ENCODE assay signal across 24 mouse cellular contexts in genomic region chr14:41066416-41066815, GRCm38 (mm10). TPM values are rescaled to one million over a fixed set of nuclear protein-coding genes. Genes with fewer than 3 reads are reported as not detected.
"Had no signal": no experiment of that assay in that cellular context is flagged by ENCODE, and none has a peak within 500 bp of the region (broad histone marks: within the 10 kb centered on the region; RNA-seq: fewer than 3 reads in every experiment).

No protein-coding gene starts in this region.

- H3K9me3 ChIP-seq: midbrain, embryonic 10.5 days; neural tube, embryonic 13.5 days; neural tube, embryonic 15.5 days; stomach, embryonic 15.5 days had no signal

- ATAC-seq: midbrain, embryonic 16.5 days had no signal

- DNase-seq: lung, adult 18-20 months; lung, embryonic 14.5 days; lung, postnatal 10 days; lung, postnatal 4 days; midbrain, embryonic 14.5 days; retina, postnatal 1 day; right cerebral cortex, adult 18-20 months; right cerebral cortex, postnatal 25 days; thymus, adult 2 months; thymus, postnatal 25 days; thymus, postnatal 4 days had no signal

- H3K27me3 ChIP-seq: neural tube, embryonic 13.5 days; neural tube, embryonic 15.5 days; stomach, embryonic 15.5 days had no signal

- H3K9ac ChIP-seq: liver, embryonic 14.5 days; lung, embryonic 14.5 days; neural tube, embryonic 13.5 days; neural tube, embryonic 15.5 days; stomach, embryonic 15.5 days had no signal

- H3K4me2 ChIP-seq: lung, embryonic 14.5 days; neural tube, embryonic 13.5 days; neural tube, embryonic 15.5 days; stomach, embryonic 15.5 days had no signal

- H3K27ac ChIP-seq: liver, embryonic 14.5 days; midbrain, embryonic 10.5 days; neural tube, embryonic 13.5 days; neural tube, embryonic 15.5 days; stomach, embryonic 15.5 days; stomach, postnatal 0 days had no signal

- H3K4me1 ChIP-seq: midbrain, embryonic 10.5 days; neural tube, embryonic 13.5 days; neural tube, embryonic 15.5 days; stomach, embryonic 15.5 days had no signal

- H3K36me3 ChIP-seq: midbrain, embryonic 10.5 days; neural tube, embryonic 13.5 days; neural tube, embryonic 15.5 days; stomach, embryonic 15.5 days had no signal

- H3K4me3 ChIP-seq: midbrain, embryonic 10.5 days; myocyte; neural tube, embryonic 13.5 days; neural tube, embryonic 15.5 days; stomach, embryonic 15.5 days had no signal

RNA-seq across cellular contexts. Expression of gene Dydc2, which starts 2.6 kb away (rescaled TPM):
- total RNA-seq: megakaryocyte, adult 5-6 weeks; megakaryocyte-erythroid progenitor cell, adult 5-6 weeks had no signal
- polyA plus RNA-seq: liver, embryonic 14.5 days; liver, embryonic 16.5 days; lung, embryonic 14.5 days; myocyte; neural tube, embryonic 13.5 days; spleen, adult 2 months; stomach, embryonic 15.5 days; stomach, postnatal 0 days; thymus, adult 2 months had no signal

RNA-seq across cellular contexts. Expression of gene Dydc1, which starts 6.3 kb away (rescaled TPM):
- total RNA-seq: megakaryocyte, adult 5-6 weeks; megakaryocyte-erythroid progenitor cell, adult 5-6 weeks had no signal
- polyA plus RNA-seq: liver, embryonic 16.5 days; lung, embryonic 14.5 days; midbrain, embryonic 10.5 days; midbrain, embryonic 14.5 days; midbrain, embryonic 16.5 days; myocyte; neural tube, embryonic 11.5 days; neural tube, embryonic 13.5 days; neural tube, embryonic 15.5 days; spleen, adult 2 months; stomach, embryonic 15.5 days; stomach, postnatal 0 days had no signal

RNA-seq across cellular contexts. Expression of gene Mat1a, which starts 38.4 kb away (rescaled TPM):
- total RNA-seq: megakaryocyte, adult 5-6 weeks; megakaryocyte-erythroid progenitor cell, adult 5-6 weeks had no signal
- polyA plus RNA-seq: midbrain, embryonic 10.5 days; midbrain, embryonic 14.5 days; midbrain, embryonic 16.5 days; myocyte; neural tube, embryonic 11.5 days; neural tube, embryonic 13.5 days; neural tube, embryonic 15.5 days had no signal
